8 mouse cellular contexts compared by ENCODE assay signal in the genomic region with DNA sequence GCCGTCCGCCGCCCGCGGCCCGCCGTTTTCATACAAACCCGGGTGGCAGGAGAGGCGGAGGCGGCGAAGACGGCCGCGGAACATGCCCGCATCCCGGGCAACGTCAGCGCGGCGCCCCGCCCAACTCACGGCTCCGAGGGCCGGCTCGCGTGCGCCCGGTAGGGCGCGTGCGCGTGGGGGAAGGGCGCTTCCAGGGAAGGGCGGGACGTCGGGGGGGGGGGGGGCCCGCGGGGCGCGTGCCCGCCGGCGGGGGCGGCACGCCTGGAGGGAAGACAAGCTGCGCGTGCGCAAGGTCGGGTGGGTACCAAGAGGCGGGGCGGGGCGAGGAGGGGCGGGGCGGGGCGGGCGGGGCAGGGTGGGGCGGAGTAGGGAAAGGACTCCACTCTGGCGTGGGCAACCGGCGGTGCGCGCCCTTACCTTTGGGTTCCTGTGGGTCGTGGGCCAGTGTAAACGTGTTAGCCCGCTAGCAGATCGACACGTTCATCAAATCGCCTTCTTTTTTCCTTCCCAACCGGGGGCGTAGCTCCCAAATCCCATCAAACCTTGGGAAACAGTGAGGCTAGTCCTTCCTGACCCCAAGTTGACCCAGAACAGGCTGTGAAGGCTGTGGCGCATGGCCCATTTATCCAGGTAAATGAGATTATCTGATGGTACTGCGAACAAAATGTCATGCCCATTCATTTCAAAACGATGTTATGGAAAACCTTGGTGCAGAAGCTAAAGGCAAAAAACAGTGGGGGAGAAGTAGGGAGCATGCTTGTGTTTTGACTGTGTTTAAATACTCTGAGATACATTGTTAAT. TPM values are rescaled to one million over a fixed set of nuclear protein-coding genes. Genes with fewer than 3 reads are reported as not detected.
DNase-seq lines count a peak whose midpoint lies in the region.

No protein-coding gene starts in this region.

- DNase-seq in adrenal gland, adult (ENCODE audit: inconsistent age in 2 of 2, low spot score in 1 of 2), result peak; percentile 92 to 94
- DNase-seq in embryo, embryonic 10 days (ENCODE audit: low spot score), result peak; percentile 88
- DNase-seq in gastrocnemius, postnatal 10 days, result peak; percentile 90
- DNase-seq in induced T-regulatory cell, adult 2 months (ENCODE audit: low read depth), result peak; percentile 94
- DNase-seq in left cerebral cortex, adult 9 months (ENCODE audit: low spot score in 2 of 2), result peak; percentile 72 to 81
- DNase-seq in right cerebral cortex, postnatal 10 days (ENCODE audit: low spot score in 2 of 2), result peak; percentile 92 to 95
- peak; percentile 90 for DNase-seq in urinary bladder, postnatal 14 days (ENCODE audit: low spot score)

- peaks cover 2% of the 10 kb centered on the region for H3K27me3 ChIP-seq in megakaryocyte, embryonic 14.5 days (replicated peaks)

- H3K4me1 ChIP-seq in megakaryocyte, embryonic 14.5 days, result peaks cover 44% of the 10 kb centered on the region

- no peaks in the 10 kb centered on the region for H3K36me3 ChIP-seq in megakaryocyte, embryonic 14.5 days (replicated peaks; ENCODE audit: low read length)

- H3K4me3 ChIP-seq in megakaryocyte, embryonic 14.5 days (replicated peaks), result peak overlapping the region; percentile 100

- no peaks in the 10 kb centered on the region for H3K9me3 ChIP-seq in megakaryocyte, embryonic 14.5 days

RNA-seq across cellular contexts. Expression of a gene that starts 27.6 kb away (rescaled TPM):
- 10 to 100 TPM; 29.9 to 33.6 TPM for total RNA-seq in gastrocnemius, postnatal 10 days (2021)
- polyA plus RNA-seq in megakaryocyte, embryonic 14.5 days (2012; ENCODE audit: insufficient read depth, low replicate concordance), result 0.53 TPM in 1 of 2 replicates, not detected in the other

RNA-seq across cellular contexts. Expression of a gene that starts 27.7 kb away (rescaled TPM):
- total RNA-seq in gastrocnemius, postnatal 10 days (2021), result 10 to 100 TPM; 27.7 to 34.8 TPM
- polyA plus RNA-seq in megakaryocyte, embryonic 14.5 days (2012; ENCODE audit: insufficient read depth, low replicate concordance), result 4.9 and 10.7 TPM in 2 replicates

Comparison
In these comparisons a context has a peak if more than half of its experiments do, and no peak if none do; other contexts are left out.
1. Peak in every context shown above with its lines: DNase-seq and H3K4me3 ChIP-seq.